Mouse (Mus musculus) intestine, postnatal 0 days (tissue): ENCODE measurements around the gene Nod1. TPM values are rescaled to one million over a fixed set of nuclear protein-coding genes. Genes with fewer than 3 reads are reported as not detected.

Experiments
- ATAC-seq: fragments of 200-750 bp; cut with Nextera tagmentation; 2 replicates; pipeline ENCODE4 v1.8.0; 2017; ENCODE audit warnings: mild to moderate bottlenecking, moderate TSS enrichment, moderate library complexity
- H3K27ac ChIP-seq: fragments of 300-500 bp; sonication (generic); 2 replicates; pipeline ENCODE4 v1.5.1; 2014; ENCODE audit warnings: mild to moderate bottlenecking, low read depth, low read length, moderate library complexity
- H3K27me3 ChIP-seq: fragments of 300-500 bp; sonication (generic); replicated peaks from 2 replicates; pipeline ENCODE4 v1.6.1; 2014; ENCODE audit warnings: low read length, mixed read lengths; ENCODE audit not compliant: control insufficient read depth, insufficient read depth
- H3K36me3 ChIP-seq: fragments of 300-500 bp; sonication (generic); 2 replicates; pipeline ENCODE4 v1.6.1; 2014; ENCODE audit warnings: mild to moderate bottlenecking, moderate library complexity; ENCODE audit not compliant: control insufficient read depth, insufficient read depth
- H3K4me1 ChIP-seq: fragments of 300-500 bp; sonication (generic); replicated peaks from 2 replicates; pipeline ENCODE4 v1.6.1; 2014; ENCODE audit warnings: antibody characterized with exemption, low read length, mixed read lengths; ENCODE audit not compliant: control insufficient read depth, insufficient read depth
- H3K4me2 ChIP-seq: fragments of 300-500 bp; sonication (generic); replicated peaks from 2 replicates; pipeline ENCODE4 v1.6.1; 2014; ENCODE audit warnings: low read depth, mild to moderate bottlenecking, moderate library complexity
- H3K4me3 ChIP-seq: fragments of 300-500 bp; sonication (generic); 2 replicates; pipeline ENCODE4 v1.5.1; 2014; ENCODE audit warnings: low read depth, low read length
- H3K9ac ChIP-seq: fragments of 300-500 bp; sonication (generic); 2 replicates; pipeline ENCODE4 v1.6.1; 2014; ENCODE audit warnings: mild to moderate bottlenecking, low read depth, low read length
- H3K9me3 ChIP-seq: fragments of 300-500 bp; sonication (generic); 2 replicates; pipeline ENCODE4 v1.6.1; 2016; ENCODE audit warnings: mixed run types; ENCODE audit not compliant: control insufficient read depth
- CTCF ChIP-seq: sonication (generic); IDR thresholded peaks from 2 replicates; pipeline ENCODE4 v1.5.1; 2016; ENCODE audit warnings: low read depth, mild to moderate bottlenecking, control low read depth, antibody characterized with exemption, moderate library complexity
- WGBS: fragments of 180-500 bp; shearing (Covaris S2); extraction: QIAGEN DNeasy Blood & Tissue Kit; methylation state at CpG from one replicate; pipeline ENCODE4 v1.1.7; 2014; 5-methylcytosine and 5-hydroxymethylcytosine counted together
- polyA plus RNA-seq: library from polyadenylated mRNA; unstranded; fragments of >200 nt; fragmentation: Nextera tagmentation; extraction: Ambion mirVana; gene quantifications from 2 replicates; pipeline ENCODE4 v1.2.1, GENCODE M21; 2015

The Nod1 gene
- polyA plus RNA-seq, 1 experiment from 2014 or later: 2.7 TPM

DNA sequence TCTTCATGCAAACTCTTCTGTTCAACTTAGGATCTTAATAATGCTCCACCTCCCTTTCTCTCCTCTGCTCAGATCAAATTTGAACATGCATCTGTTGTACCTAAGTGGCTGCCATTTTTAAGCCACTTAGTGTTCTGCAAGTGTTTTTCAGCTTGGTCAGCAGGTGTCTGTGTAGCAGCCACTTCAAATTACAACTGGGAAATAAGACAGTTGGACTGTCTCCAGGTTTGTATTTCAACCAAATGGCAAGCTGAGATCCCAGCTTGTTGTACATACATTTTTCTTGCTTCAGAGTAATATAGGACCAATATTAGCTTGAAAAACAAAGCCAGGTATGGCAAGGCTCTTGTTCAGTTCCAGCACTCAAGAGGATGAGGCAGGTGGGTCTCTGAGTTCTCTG is 93.9 kb downstream of the Nod1 start:
- Histone ChIP-seq H3K36me3 (no peaks in the 10 kb centered on the region), H3K27me3 (no peaks in the 10 kb centered on the region), H3K9me3 (no peaks in the 10 kb centered on the region), H3K4me2 (no peak overlapping the region), H3K27ac (no peak overlapping the region), H3K9ac (no peak overlapping the region), H3K4me1 (no peaks in the 10 kb centered on the region; the same call in 1 of the 2 replicates), H3K4me3 (no peak overlapping the region)
- ATAC-seq: no peak
- no peak for TF ChIP-seq CTCF

- Histone ChIP-seq H3K4me2 (no peak overlapping the region), H3K9ac (no peak overlapping the region), H3K9me3 (no peaks in the 10 kb centered on the region), H3K36me3 (no peaks in the 10 kb centered on the region), H3K27me3 (no peaks in the 10 kb centered on the region), H3K4me3 (no peak overlapping the region), H3K27ac (no peak overlapping the region), H3K4me1 (no peaks in the 10 kb centered on the region)
- 84% methylated on average over 3 of the region's 3 CpGs for WGBS
- ATAC-seq: no peak
- TF ChIP-seq CTCF: no peak
Measured at GRCm38 (mm10) chr6:54877651-54878050, 94.8 kb downstream of the Nod1 start.

DNA sequence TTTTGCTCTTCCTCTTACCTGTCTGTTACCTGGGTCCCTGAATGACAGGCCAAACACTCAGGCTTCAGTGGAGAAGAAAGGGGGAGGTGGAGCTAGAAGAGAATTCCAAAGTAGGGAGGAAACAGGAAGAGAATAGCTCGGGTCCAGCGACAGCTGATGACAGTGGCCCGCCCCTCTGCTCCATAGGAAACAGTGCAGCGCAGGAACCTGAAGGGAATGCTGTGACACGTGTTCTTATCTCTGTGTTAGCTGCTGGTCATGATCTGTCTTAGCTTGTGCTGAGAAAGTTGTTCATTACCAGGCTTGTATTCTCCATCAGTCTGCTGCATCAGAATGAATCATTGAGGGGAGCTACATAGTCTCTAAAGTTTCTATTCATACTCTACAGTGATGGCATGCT is 95.6 kb downstream of the Nod1 start:
- peak; percentile 69; the same call in 1 of the 2 replicates for ATAC-seq
- no peaks in the 10 kb centered on the region for H3K4me1 ChIP-seq
- no peak overlapping the region for H3K9ac ChIP-seq
- H3K27ac ChIP-seq: no peak overlapping the region
- WGBS: 28% methylated on average over 5 of the region's 5 CpGs
- H3K9me3 ChIP-seq: no peaks in the 10 kb centered on the region
- H3K36me3 ChIP-seq: no peaks in the 10 kb centered on the region
- no peaks in the 10 kb centered on the region for H3K27me3 ChIP-seq
- H3K4me2 ChIP-seq: no peak overlapping the region
- TF ChIP-seq CTCF: no peak
- no peak overlapping the region for H3K4me3 ChIP-seq

Other genes with a start within 250 kb of the Nod1 start
- 7.8 and 8.5 TPM in 2 replicates for gene Znrf2, start 155.7 kb downstream of the Nod1 start, polyA plus RNA-seq
- 19.7 and 25.5 TPM in 2 replicates for gene Ggct, start 20.3 kb upstream of the Nod1 start, polyA plus RNA-seq
- gene Gars, start 65.4 kb upstream of the Nod1 start, polyA plus RNA-seq: 66.8 and 67.7 TPM in 2 replicates
- gene Crhr2, start 160.4 kb upstream of the Nod1 start, polyA plus RNA-seq: 0.10 and 0.20 TPM in 2 replicates
- 0.10 TPM in 1 of 2 replicates, not detected in the other for gene Inmt, start 202.4 kb upstream of the Nod1 start, polyA plus RNA-seq
- 2.1 and 2.3 TPM in 2 replicates for gene Mindy4, start 230.8 kb upstream of the Nod1 start, polyA plus RNA-seq